Mouse (Mus musculus) erythroblast, embryonic 14.5 days (primary cell): ENCODE results near the gene Gnpat. TPM values are rescaled to one million over a fixed set of nuclear protein-coding genes. Genes with fewer than 3 reads are reported as not detected.

Experiments used
- H3K27me3 ChIP-seq: 2 replicates; pipeline ENCODE4 v1.6.1; 2012; ENCODE audit warnings: inconsistent platforms; ENCODE audit not compliant: control insufficient read depth
- H3K36me3 ChIP-seq: 2 replicates; pipeline ENCODE4 v1.6.1; 2012; ENCODE audit warnings: mild to moderate bottlenecking, inconsistent platforms; ENCODE audit not compliant: control insufficient read depth
- H3K4me1 ChIP-seq: 2 replicates; pipeline ENCODE4 v1.6.1; 2012; ENCODE audit warnings: inconsistent platforms; ENCODE audit not compliant: control insufficient read depth
- H3K4me3 ChIP-seq: replicated peaks from 2 replicates; pipeline ENCODE3; 2012; ENCODE audit warnings: moderate library complexity, mild to moderate bottlenecking, inconsistent platforms
- H3K9me3 ChIP-seq: 2 replicates; pipeline ENCODE4 v1.6.1; 2012; ENCODE audit warnings: low read length, inconsistent platforms, mixed read lengths; ENCODE audit not compliant: control insufficient read depth
- GATA1 ChIP-seq: IDR thresholded peaks from 2 replicates; pipeline ENCODE4 v1.6.1; 2012; ENCODE audit warnings: low read length, inconsistent platforms, mixed read lengths
- TAL1 ChIP-seq: IDR thresholded peaks from 3 replicates; pipeline ENCODE4 v1.6.1; 2012; ENCODE audit warnings: low read length, inconsistent platforms, mixed read lengths
- polyA plus RNA-seq: library from polyadenylated mRNA; stranded (reverse); fragments of >175 nt; gene quantifications from 2 replicates; pipeline ENCODE4 v1.2.3, GENCODE M21; 2012

The Gnpat gene
- polyA plus RNA-seq, 1 experiment = 6.1 TPM

DNA sequence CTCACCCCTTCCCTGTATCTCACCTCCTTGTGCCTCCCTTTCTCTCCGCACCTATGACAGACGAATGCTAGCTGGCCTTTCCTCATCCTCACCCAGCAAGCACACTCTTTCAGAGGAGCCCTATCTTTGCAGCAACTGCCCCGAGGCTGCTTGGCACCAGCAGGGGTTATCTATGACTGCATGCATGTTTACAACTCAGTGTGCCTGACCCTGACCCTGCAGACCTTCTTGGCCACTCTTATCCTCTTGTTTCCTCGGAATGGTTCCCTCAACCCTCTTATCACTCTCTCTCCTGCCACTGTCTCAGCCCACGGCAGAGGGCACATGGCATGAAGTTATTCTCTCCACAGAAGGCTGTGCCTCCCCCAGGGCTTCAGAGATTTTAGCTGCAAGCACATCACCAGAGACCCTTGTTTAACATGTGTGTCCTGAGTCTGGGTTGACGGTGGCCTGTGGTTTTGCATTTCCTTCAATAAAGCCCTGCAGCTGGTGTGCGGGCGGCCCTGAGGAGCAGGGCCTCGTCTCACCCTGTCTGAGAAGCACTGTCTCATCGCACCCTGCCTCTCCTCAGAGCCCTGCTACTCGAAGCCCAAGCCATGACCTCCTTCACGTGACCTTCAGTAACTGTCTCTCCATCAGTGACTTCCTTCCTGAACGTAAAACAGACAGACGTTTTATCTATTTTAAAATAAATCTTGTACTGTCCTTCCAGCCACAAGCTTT lies 62.9 kb downstream of the Gnpat start:
- Histone ChIP-seq H3K36me3 (no peaks in the 10 kb centered on the region; the same call in 1 of the 2 replicates), H3K27me3 (no peaks in the 10 kb centered on the region), H3K4me3 (no peak overlapping the region), H3K9me3 (no peaks in the 10 kb centered on the region; the same call in 1 of the 2 replicates), H3K4me1 (peaks cover 27% of the 10 kb centered on the region)
- no peak for TF ChIP-seq GATA1
- no peak for TF ChIP-seq TAL1

DNA sequence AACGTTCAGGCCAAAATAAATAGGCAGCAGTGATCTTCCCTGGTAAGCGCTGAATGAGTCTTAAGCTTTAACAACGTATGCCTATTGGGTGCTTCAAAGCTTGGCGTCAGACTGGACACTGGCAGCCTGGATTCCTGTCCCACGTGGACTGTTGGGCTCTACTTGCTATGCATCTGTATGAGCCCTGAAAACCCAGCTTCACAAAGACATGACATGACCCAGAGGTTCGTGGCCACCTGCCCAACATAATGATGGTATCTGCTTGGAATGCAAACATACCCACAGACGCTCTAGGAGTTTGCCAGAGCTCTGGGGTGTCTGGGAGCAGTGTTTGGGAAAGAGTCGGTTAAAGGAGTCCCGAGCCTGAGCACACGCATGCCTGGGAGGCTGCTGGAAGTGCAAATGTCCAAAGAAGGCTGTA lies 63.5 kb downstream of the Gnpat start:
- H3K36me3 ChIP-seq = no peaks in the 10 kb centered on the region; the same call in 1 of the 2 replicates
- H3K9me3 ChIP-seq = no peaks in the 10 kb centered on the region; the same call in 1 of the 2 replicates
- peaks cover 27% of the 10 kb centered on the region for H3K4me1 ChIP-seq
- TF ChIP-seq GATA1 = no peak
- no peak for TF ChIP-seq TAL1
- H3K4me3 ChIP-seq = no peak overlapping the region
- no peaks in the 10 kb centered on the region for H3K27me3 ChIP-seq

DNA sequence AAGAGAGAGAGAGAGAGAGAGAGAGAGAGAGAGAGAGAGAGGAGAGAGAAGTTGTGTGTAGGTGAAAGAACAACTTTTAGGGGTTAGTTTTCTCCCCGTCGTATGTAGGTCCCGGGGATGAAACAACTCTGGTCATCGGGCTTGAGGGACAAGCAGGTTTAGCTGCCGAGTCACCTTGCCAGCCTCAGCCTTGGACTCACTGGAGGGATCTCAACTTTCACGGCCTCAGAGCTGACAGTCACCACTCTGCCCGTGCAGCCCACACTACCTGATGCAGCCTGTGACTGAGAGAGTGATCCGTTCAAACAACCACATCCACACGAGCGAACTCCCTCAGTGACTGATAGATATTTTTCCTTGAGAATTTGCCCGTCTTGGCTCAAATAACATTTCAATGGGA lies 66.2 kb downstream of the Gnpat start:
- TF ChIP-seq GATA1 (no peak), TAL1 (no peak)
- Histone ChIP-seq H3K36me3 (no peaks in the 10 kb centered on the region; the same call in 1 of the 2 replicates), H3K27me3 (no peaks in the 10 kb centered on the region), H3K4me3 (no peak overlapping the region), H3K9me3 (no peaks in the 10 kb centered on the region; the same call in 1 of the 2 replicates), H3K4me1 (peaks cover 19% of the 10 kb centered on the region)

DNA sequence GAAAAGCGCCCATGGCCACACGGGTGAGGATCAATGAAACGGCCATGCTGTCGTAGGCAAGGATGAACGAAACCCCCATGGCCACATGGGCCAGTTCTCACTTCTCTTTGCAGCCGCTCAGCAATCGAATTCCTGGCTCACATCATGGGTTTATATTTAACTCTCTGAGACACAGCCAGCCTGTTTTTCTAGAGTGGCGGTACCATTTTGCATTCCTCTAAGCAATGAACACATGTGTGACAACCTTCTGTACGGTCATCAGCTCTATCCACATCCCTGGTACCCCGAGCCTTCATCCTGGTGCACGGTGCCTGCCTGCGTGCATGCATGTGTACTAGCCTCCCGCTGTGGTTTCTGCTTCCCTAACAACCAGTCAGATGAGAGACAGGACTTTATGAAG lies 67.3 kb downstream of the Gnpat start:
- TF ChIP-seq GATA1 (no peak), TAL1 (no peak)
- H3K9me3 ChIP-seq = no peaks in the 10 kb centered on the region; the same call in 1 of the 2 replicates
- H3K36me3 ChIP-seq = no peaks in the 10 kb centered on the region; the same call in 1 of the 2 replicates
- no peaks in the 10 kb centered on the region for H3K27me3 ChIP-seq
- H3K4me3 ChIP-seq = no peak overlapping the region
- H3K4me1 ChIP-seq = peaks cover 18% of the 10 kb centered on the region

DNA sequence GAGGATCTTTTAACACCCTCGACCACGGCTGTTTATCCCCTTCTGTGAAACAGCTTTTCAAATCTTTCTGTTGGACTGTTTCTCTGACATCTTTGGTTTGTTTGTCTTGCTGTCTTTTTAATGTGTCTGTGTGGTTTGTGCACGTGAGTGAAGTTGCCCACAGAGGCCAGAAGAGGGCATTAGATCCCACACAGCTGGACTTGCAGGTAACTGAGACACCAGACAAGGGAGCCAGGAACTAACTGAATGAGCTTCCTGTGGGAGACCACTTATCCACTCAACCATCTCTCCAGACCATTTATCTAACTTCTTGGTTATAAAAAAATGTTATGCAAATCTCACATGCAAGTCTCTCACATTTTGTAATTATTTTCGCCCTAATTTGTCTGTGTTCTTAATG lies 67.8 kb downstream of the Gnpat start:
- peaks cover 12% of the 10 kb centered on the region for H3K4me1 ChIP-seq

DNA sequence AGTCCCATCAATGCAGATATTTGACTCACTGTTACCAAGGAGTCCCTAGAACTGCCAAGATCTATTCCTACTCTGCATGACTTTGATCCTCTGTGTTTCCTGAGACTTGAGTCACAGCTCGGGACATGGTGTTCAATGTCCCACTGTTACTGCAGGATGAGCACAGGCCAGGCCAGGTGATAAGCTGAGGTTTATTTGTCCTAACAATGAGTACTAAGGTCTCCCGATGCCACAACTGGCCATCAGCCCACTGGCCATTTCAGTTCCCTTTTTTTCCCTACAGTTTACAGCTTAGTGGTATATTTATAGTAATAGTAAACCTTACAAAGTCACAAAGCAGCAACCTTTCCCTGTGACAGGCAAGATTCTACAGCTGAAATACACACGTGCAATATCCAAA lies 69.6 kb downstream of the Gnpat start:
- H3K9me3 ChIP-seq = no peaks in the 10 kb centered on the region; the same call in 1 of the 2 replicates
- peaks cover 3% of the 10 kb centered on the region; the same call in 1 of the 2 replicates for H3K4me1 ChIP-seq
- no peak overlapping the region for H3K4me3 ChIP-seq
- no peaks in the 10 kb centered on the region; the same call in 1 of the 2 replicates for H3K36me3 ChIP-seq
- no peak for TF ChIP-seq GATA1
- no peak for TF ChIP-seq TAL1
- no peaks in the 10 kb centered on the region for H3K27me3 ChIP-seq

More for the DNA sequence above, 67.8 kb downstream of the Gnpat start:
- Histone ChIP-seq H3K4me3 (no peak overlapping the region), H3K36me3 (no peaks in the 10 kb centered on the region; the same call in 1 of the 2 replicates), H3K27me3 (no peaks in the 10 kb centered on the region), H3K9me3 (no peaks in the 10 kb centered on the region; the same call in 1 of the 2 replicates)
- TF ChIP-seq TAL1 (no peak), GATA1 (no peak)

DNA sequence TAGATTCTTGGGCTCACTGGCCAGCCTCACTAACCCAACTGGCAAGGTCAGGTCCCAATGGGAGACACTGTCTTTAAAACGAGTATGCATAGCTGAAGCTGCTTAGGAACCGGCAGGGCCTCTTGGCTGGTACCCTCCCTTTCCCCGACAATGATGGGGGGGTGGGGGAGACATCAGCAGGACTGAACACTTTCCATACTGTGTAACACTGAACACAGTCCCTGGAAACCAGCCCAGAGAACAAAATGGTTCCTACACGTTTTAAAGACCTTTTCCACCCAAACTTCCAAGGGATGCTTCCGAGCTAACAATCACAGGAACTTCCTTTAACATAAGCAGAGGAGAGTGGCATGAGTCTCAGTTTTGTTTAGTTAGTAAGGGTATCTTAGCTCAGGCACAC lies 72.3 kb downstream of the Gnpat start:
- no peaks in the 10 kb centered on the region for H3K27me3 ChIP-seq
- H3K36me3 ChIP-seq = peaks cover 5% of the 10 kb centered on the region; the same call in 1 of the 2 replicates
- H3K9me3 ChIP-seq = no peaks in the 10 kb centered on the region; the same call in 1 of the 2 replicates
- TF ChIP-seq GATA1 (no peak), TAL1 (no peak)
- no peak overlapping the region for H3K4me3 ChIP-seq
- H3K4me1 ChIP-seq = peaks cover 2% of the 10 kb centered on the region; the same call in 1 of the 2 replicates

DNA sequence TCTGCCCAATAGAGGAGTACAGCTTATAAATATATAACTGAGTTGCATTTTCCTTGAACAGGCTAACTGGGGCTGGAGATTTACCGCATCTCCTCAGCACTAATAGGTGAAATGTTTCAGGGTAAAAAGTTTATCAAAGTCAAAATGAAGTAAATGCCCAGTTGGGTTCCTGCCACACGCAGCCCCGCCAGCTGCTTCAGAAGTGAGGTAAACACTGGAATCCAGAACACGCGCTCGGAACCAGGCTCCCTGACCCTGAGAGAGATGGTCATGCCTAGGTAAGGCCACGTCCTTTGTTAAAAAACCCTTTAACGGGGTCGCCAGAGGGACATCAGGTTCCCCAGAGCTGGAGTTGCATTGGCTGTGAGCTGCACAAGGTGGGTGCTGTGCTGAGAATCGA lies 73.9 kb downstream of the Gnpat start:
- no peak overlapping the region for H3K4me3 ChIP-seq
- TF ChIP-seq TAL1 (no peak), GATA1 (no peak)
- no peaks in the 10 kb centered on the region for H3K4me1 ChIP-seq
- H3K36me3 ChIP-seq = peaks cover 11% of the 10 kb centered on the region
- H3K9me3 ChIP-seq = no peaks in the 10 kb centered on the region
- no peaks in the 10 kb centered on the region for H3K27me3 ChIP-seq

DNA sequence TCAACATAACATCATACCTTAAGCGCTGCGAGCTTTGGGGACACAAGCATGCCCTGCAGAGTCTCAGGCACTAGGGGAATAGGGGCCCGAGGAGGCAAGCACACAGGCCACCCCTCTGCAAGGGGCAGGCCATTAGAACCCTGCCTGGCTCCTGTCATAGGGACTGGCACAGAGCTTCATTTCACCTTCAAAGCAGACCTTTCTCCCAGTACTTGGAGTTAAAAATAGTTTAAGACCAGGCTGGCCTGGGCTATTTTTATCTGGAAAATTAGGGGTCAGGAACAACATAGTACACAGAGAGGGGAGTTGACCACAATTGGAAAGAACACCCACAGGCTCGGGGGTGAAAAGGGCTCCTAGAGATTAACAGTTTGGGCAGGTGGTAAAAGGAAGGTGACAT lies 74.5 kb downstream of the Gnpat start:
- Histone ChIP-seq H3K36me3 (peaks cover 12% of the 10 kb centered on the region), H3K4me3 (no peak overlapping the region), H3K9me3 (no peaks in the 10 kb centered on the region), H3K27me3 (no peaks in the 10 kb centered on the region), H3K4me1 (no peaks in the 10 kb centered on the region)
- no peak for TF ChIP-seq GATA1
- no peak for TF ChIP-seq TAL1

Other genes starting within 250 kb of the Gnpat start
- gene 2310022B05Rik, start 199.7 kb upstream of the Gnpat start, polyA plus RNA-seq = 3.5 TPM in 2 replicates
- 0.42 and 0.44 TPM in 2 replicates for gene Ttc13, start 141.1 kb upstream of the Gnpat start, polyA plus RNA-seq
- gene Arv1, start 140.9 kb upstream of the Gnpat start, polyA plus RNA-seq = 0.11 and 0.29 TPM in 2 replicates
- not detected in 2 replicates for gene Fam89a, start 111.2 kb upstream of the Gnpat start, polyA plus RNA-seq
- not detected in 2 replicates for gene Trim67, start 69.9 kb upstream of the Gnpat start, polyA plus RNA-seq
- gene 2810004N23Rik, start 87 bp downstream of the Gnpat start, polyA plus RNA-seq = 0.82 and 0.93 TPM in 2 replicates
- gene Exoc8, start 34.7 kb downstream of the Gnpat start, polyA plus RNA-seq = 0.10 and 0.18 TPM in 2 replicates
- gene Sprtn, start 34.9 kb downstream of the Gnpat start, polyA plus RNA-seq = 0.20 and 0.28 TPM in 2 replicates
- 0.56 and 0.81 TPM in 2 replicates for gene Egln1, start 86.3 kb downstream of the Gnpat start, polyA plus RNA-seq
- 0.57 and 0.87 TPM in 2 replicates for gene Tsnax, start 150.0 kb downstream of the Gnpat start, polyA plus RNA-seq
- gene Disc1, start 191.2 kb downstream of the Gnpat start, polyA plus RNA-seq = not detected in 2 replicates